Mouse (Mus musculus) forebrain, embryonic 14.5 days (tissue): ENCODE data around the gene Xylt1. TPM values are rescaled to one million over a fixed set of nuclear protein-coding genes. Genes with fewer than 3 reads are reported as not detected.

Experiments used
- ATAC-seq: fragments of 200-750 bp; cut with Nextera tagmentation; 2 replicates; pipeline ENCODE4 v1.8.0; 2017; ENCODE audit warnings: mild to moderate bottlenecking, moderate library complexity
- DNase-seq: peaks from one replicate; pipeline ENCODE4 v3.0.0-alpha.2; 2015; ENCODE audit warnings: low spot score
- H3K27ac ChIP-seq: fragments of 300-500 bp; sonication (generic); 2 replicates; pipeline ENCODE4 v1.5.1; 2014; ENCODE audit warnings: low read depth, mild to moderate bottlenecking, control low read depth, low read length, moderate library complexity
- H3K27me3 ChIP-seq: fragments of 300-500 bp; sonication (generic); replicated peaks from 2 replicates; pipeline ENCODE4 v1.6.1; 2014; ENCODE audit warnings: low read length, control low read depth, mixed read lengths; ENCODE audit not compliant: control insufficient read depth, insufficient read depth
- H3K36me3 ChIP-seq: fragments of 300-500 bp; sonication (generic); 2 replicates; pipeline ENCODE4 v1.6.1; 2014; ENCODE audit warnings: low read length, control low read depth; ENCODE audit not compliant: control insufficient read depth, insufficient read depth
- H3K4me1 ChIP-seq: fragments of 300-500 bp; sonication (generic); 2 replicates; pipeline ENCODE4 v1.6.1; 2014; ENCODE audit warnings: antibody characterized with exemption, low read length, control low read depth; ENCODE audit not compliant: control insufficient read depth, insufficient read depth
- H3K4me2 ChIP-seq: fragments of 300-500 bp; sonication (generic); 2 replicates; pipeline ENCODE4 v1.6.1; 2014; ENCODE audit warnings: mild to moderate bottlenecking, control low read depth, low read length
- H3K4me3 ChIP-seq: fragments of 300-500 bp; sonication (generic); 2 replicates; pipeline ENCODE4 v1.5.1; 2014; ENCODE audit warnings: low read depth, low read length, control low read depth
- H3K9ac ChIP-seq: fragments of 300-500 bp; sonication (generic); 2 replicates; pipeline ENCODE4 v1.6.1; 2014; ENCODE audit warnings: mild to moderate bottlenecking, low read length, control low read depth, moderate library complexity
- H3K9me3 ChIP-seq: fragments of 300-500 bp; sonication (generic); replicated peaks from 2 replicates; pipeline ENCODE4 v1.6.1; 2016; ENCODE audit warnings: low read length, control low read depth, mixed read lengths; ENCODE audit not compliant: control insufficient read depth
- WGBS: fragments of 180-500 bp; shearing (Covaris S2); extraction: QIAGEN DNeasy Blood & Tissue Kit; methylation state at CpG from one replicate; pipeline ENCODE4 v1.1.7; 2014; 5-methylcytosine and 5-hydroxymethylcytosine counted together
- polyA plus RNA-seq: library from polyadenylated mRNA; unstranded; fragments of >200 nt; fragmentation: Nextera tagmentation; extraction: Ambion mirVana; gene quantifications from 2 replicates; pipeline ENCODE4 v1.2.1, GENCODE M21; 2014

Xylt1 gene
- polyA plus RNA-seq, 1 experiment from 2014 or later = 1.5 TPM

- Histone ChIP-seq H3K9me3 (no peaks in the 10 kb centered on the region), H3K9ac (no peak overlapping the region), H3K27ac (no peak overlapping the region), H3K4me3 (no peak overlapping the region), H3K4me1 (peaks cover 5% of the 10 kb centered on the region), H3K27me3 (no peaks in the 10 kb centered on the region), H3K36me3 (peaks cover 4% of the 10 kb centered on the region; the same call in 1 of the 2 replicates), H3K4me2 (no peak overlapping the region)
- 100% methylated on average over 2 of the region's 2 CpGs for WGBS
- DNase-seq = no peak
- no peak for ATAC-seq
Measured at GRCm38 (mm10) chr7:117637997-117638396, 257.2 kb downstream of the Xylt1 start.

- Histone ChIP-seq H3K4me3 (no peak overlapping the region), H3K9me3 (no peaks in the 10 kb centered on the region), H3K27me3 (no peaks in the 10 kb centered on the region), H3K9ac (no peak overlapping the region), H3K4me2 (no peak overlapping the region), H3K27ac (no peak overlapping the region), H3K36me3 (no peaks in the 10 kb centered on the region), H3K4me1 (no peaks in the 10 kb centered on the region)
- DNase-seq = no peak
- no peak for ATAC-seq
- 84% methylated on average over 1 of the region's 1 CpGs for WGBS
Measured at GRCm38 (mm10) chr7:117652637-117653036, 271.9 kb downstream of the Xylt1 start.

GRCm38 (mm10) chr7:117655732-117656131, 275.0 kb downstream of the Xylt1 start:
- Histone ChIP-seq H3K9ac (no peak overlapping the region), H3K27ac (no peak overlapping the region), H3K4me2 (no peak overlapping the region), H3K27me3 (no peaks in the 10 kb centered on the region), H3K36me3 (no peaks in the 10 kb centered on the region), H3K4me3 (no peak overlapping the region), H3K4me1 (no peaks in the 10 kb centered on the region), H3K9me3 (no peaks in the 10 kb centered on the region)
- DNase-seq (no peak), ATAC-seq (no peak)
- 97% methylated on average over 5 of the region's 5 CpGs for WGBS

- DNase-seq (no peak), ATAC-seq (no peak)
Measured at GRCm38 (mm10) chr7:117658180-117658579, 277.4 kb downstream of the Xylt1 start.

GRCm38 (mm10) chr7:117658739-117659138, 278.0 kb downstream of the Xylt1 start:
- H3K9ac ChIP-seq = no peak overlapping the region
- H3K9me3 ChIP-seq = no peaks in the 10 kb centered on the region
- no peak overlapping the region for H3K4me2 ChIP-seq
- H3K27me3 ChIP-seq = no peaks in the 10 kb centered on the region
- ATAC-seq (no peak), DNase-seq (no peak)
- no peaks in the 10 kb centered on the region for H3K4me1 ChIP-seq
- H3K4me3 ChIP-seq = no peak overlapping the region
- WGBS = 84% methylated on average over 4 of the region's 4 CpGs
- H3K27ac ChIP-seq = no peak overlapping the region
- H3K36me3 ChIP-seq = no peaks in the 10 kb centered on the region

More at GRCm38 (mm10) chr7:117658180-117658579, 277.4 kb downstream of the Xylt1 start:
- WGBS = 91% methylated on average over 4 of the region's 4 CpGs
- Histone ChIP-seq H3K36me3 (no peaks in the 10 kb centered on the region), H3K4me2 (no peak overlapping the region), H3K4me1 (no peaks in the 10 kb centered on the region), H3K27me3 (no peaks in the 10 kb centered on the region), H3K9me3 (no peaks in the 10 kb centered on the region), H3K27ac (no peak overlapping the region), H3K4me3 (no peak overlapping the region), H3K9ac (no peak overlapping the region)

GRCm38 (mm10) chr7:117667286-117667685, 286.5 kb downstream of the Xylt1 start:
- DNase-seq (no peak), ATAC-seq (no peak)
- H3K4me1 ChIP-seq = no peaks in the 10 kb centered on the region
- H3K4me2 ChIP-seq = no peak overlapping the region
- 96% methylated on average over 10 of the region's 10 CpGs for WGBS
- no peaks in the 10 kb centered on the region for H3K9me3 ChIP-seq
- H3K36me3 ChIP-seq = peaks cover 14% of the 10 kb centered on the region; the same call in 1 of the 2 replicates
- H3K27ac ChIP-seq = no peak overlapping the region
- no peak overlapping the region for H3K4me3 ChIP-seq
- no peaks in the 10 kb centered on the region for H3K27me3 ChIP-seq
- no peak overlapping the region for H3K9ac ChIP-seq

GRCm38 (mm10) chr7:117668226-117668625, 287.4 kb downstream of the Xylt1 start:
- Histone ChIP-seq H3K36me3 (peaks cover 14% of the 10 kb centered on the region; the same call in 1 of the 2 replicates), H3K4me2 (no peak overlapping the region), H3K27me3 (no peaks in the 10 kb centered on the region), H3K27ac (no peak overlapping the region), H3K9me3 (no peaks in the 10 kb centered on the region), H3K9ac (no peak overlapping the region), H3K4me3 (no peak overlapping the region), H3K4me1 (no peaks in the 10 kb centered on the region)
- WGBS = 88% methylated on average over 9 of the region's 9 CpGs
- ATAC-seq (no peak), DNase-seq (peak; percentile 21)

- WGBS = 82% methylated on average over 7 of the region's 7 CpGs
- Histone ChIP-seq H3K4me2 (no peak overlapping the region), H3K9ac (no peak overlapping the region), H3K36me3 (peaks cover 12% of the 10 kb centered on the region; the same call in 1 of the 2 replicates), H3K27ac (no peak overlapping the region), H3K9me3 (no peaks in the 10 kb centered on the region), H3K4me3 (no peak overlapping the region), H3K27me3 (no peaks in the 10 kb centered on the region), H3K4me1 (no peaks in the 10 kb centered on the region)
- DNase-seq (peak; percentile 25), ATAC-seq (no peak)
Measured at GRCm38 (mm10) chr7:117672121-117672591, 291.4 kb downstream of the Xylt1 start.

- H3K4me1 ChIP-seq = peaks cover 20% of the 10 kb centered on the region
- peak overlapping the region; percentile 17; the same call in 1 of the 2 replicates for H3K27ac ChIP-seq
- no peak overlapping the region for H3K4me2 ChIP-seq
- H3K9me3 ChIP-seq = no peaks in the 10 kb centered on the region
- 1% methylated on average over 5 of the region's 5 CpGs for WGBS
- ATAC-seq (peak; percentile 94), DNase-seq (peak; percentile 87)
- H3K4me3 ChIP-seq = no peak overlapping the region
- no peaks in the 10 kb centered on the region for H3K27me3 ChIP-seq
- no peaks in the 10 kb centered on the region for H3K36me3 ChIP-seq
- H3K9ac ChIP-seq = no peak overlapping the region
Measured at GRCm38 (mm10) chr7:117686120-117686996, 305.6 kb downstream of the Xylt1 start.
